Mouse (Mus musculus): ENCODE results near the gene Naa35.

DNA sequence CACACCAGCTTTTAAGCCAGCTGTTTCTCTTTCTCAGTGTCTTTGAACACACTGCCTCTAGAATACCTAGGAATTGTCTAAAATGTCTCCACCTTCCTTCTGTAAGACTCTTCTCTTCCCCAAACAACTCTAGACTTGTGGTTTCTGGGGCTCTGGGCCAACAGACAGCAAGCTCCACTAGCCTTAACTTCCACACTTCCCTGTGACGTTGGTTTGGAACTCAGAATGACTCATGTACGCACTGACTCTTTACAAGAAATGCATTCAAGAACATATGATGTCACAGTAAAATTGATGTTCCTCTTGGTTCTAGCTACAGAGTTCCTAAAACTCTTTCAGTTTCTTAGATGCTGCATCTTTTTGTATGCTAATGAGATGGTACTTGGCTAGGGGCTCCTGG lies 22.6 kb upstream of the Naa35 start:
- TF ChIP-seq POLR2A (IDR thresholded peaks at IDR 0.05; ENCODE audit: low read depth, low read length) (no peak), CTCF (IDR thresholded peaks at IDR 0.05; ENCODE audit: extremely low read depth, insufficient read depth, insufficient read length, insufficient replicate concordance) (no peak)
